Mouse (Mus musculus) embryonic facial prominence, embryonic 11.5 days (tissue): ENCODE data around the gene Map3k13. TPM values are rescaled to one million over a fixed set of nuclear protein-coding genes. Genes with fewer than 3 reads are reported as not detected.
A peak's percentile ranks its signal among the peaks of the same experiment; 100 is the strongest.

Experiments used
- ATAC-seq: fragments of 200-750 bp; cut with Nextera tagmentation; replicated peaks from 2 replicates; pipeline ENCODE4 v1.8.0; 2017; ENCODE audit warnings: low read depth; ENCODE audit not compliant: insufficient number of reproducible peaks, low FRiP score, low TSS enrichment
- DNase-seq: peaks from one replicate; pipeline ENCODE4 v3.0.0-alpha.2; 2015; ENCODE audit warnings: low spot score
- H3K27ac ChIP-seq: fragments of 300-500 bp; sonication (generic); replicated peaks from 2 replicates; pipeline ENCODE4 v1.5.1; 2014; ENCODE audit warnings: mild to moderate bottlenecking, low read depth, low read length, control low read depth
- H3K27me3 ChIP-seq: fragments of 300-500 bp; sonication (generic); 2 replicates; pipeline ENCODE4 v1.6.1; 2014; ENCODE audit warnings: mild to moderate bottlenecking, low read length, moderate library complexity, mixed read lengths; ENCODE audit not compliant: control insufficient read depth, insufficient read depth
- H3K36me3 ChIP-seq: fragments of 300-500 bp; sonication (generic); replicated peaks from 2 replicates; pipeline ENCODE4 v1.6.1; 2014; ENCODE audit warnings: low read depth, mild to moderate bottlenecking, low read length, moderate library complexity, mixed read lengths; ENCODE audit not compliant: control insufficient read depth, insufficient read depth
- H3K4me1 ChIP-seq: fragments of 300-500 bp; sonication (generic); 2 replicates; pipeline ENCODE4 v1.6.1; 2014; ENCODE audit warnings: low read length, mixed read lengths; ENCODE audit not compliant: control insufficient read depth, insufficient read depth
- H3K4me2 ChIP-seq: fragments of 300-500 bp; sonication (generic); 2 replicates; pipeline ENCODE4 v1.6.1; 2014; ENCODE audit warnings: low read depth, mild to moderate bottlenecking, control low read depth, low read length, moderate library complexity
- H3K4me3 ChIP-seq: fragments of 300-500 bp; sonication (generic); 2 replicates; pipeline ENCODE4 v1.5.1; 2014; ENCODE audit warnings: low read depth, low read length, control low read depth
- H3K9ac ChIP-seq: fragments of 300-500 bp; sonication (generic); replicated peaks from 2 replicates; pipeline ENCODE4 v1.6.1; 2014; ENCODE audit warnings: mild to moderate bottlenecking, control low read depth, low read length
- H3K9me3 ChIP-seq: fragments of 300-500 bp; sonication (generic); replicated peaks from 2 replicates; pipeline ENCODE4 v1.6.1; 2016; ENCODE audit warnings: mild to moderate bottlenecking, low read length, inconsistent platforms, mixed read lengths; ENCODE audit not compliant: control insufficient read depth
- WGBS: fragments of 180-500 bp; shearing (Covaris S2); extraction: QIAGEN DNeasy Blood & Tissue Kit; methylation state at CpG from one replicate; pipeline ENCODE4 v1.1.7; 2014; 5-methylcytosine and 5-hydroxymethylcytosine counted together
- polyA plus RNA-seq: library from polyadenylated mRNA; unstranded; fragments of >200 nt; fragmentation: Nextera tagmentation; extraction: Ambion mirVana; gene quantifications from 2 replicates; pipeline ENCODE4 v1.2.1, GENCODE M21; 2014

Gene Map3k13
- polyA plus RNA-seq, 1 experiment from 2014 or later = 1.4 TPM

- no peaks in the 10 kb centered on the region for H3K9me3 ChIP-seq
- DNase-seq (peak; percentile 78), ATAC-seq (no peak)
- no peaks in the 10 kb centered on the region for H3K27me3 ChIP-seq
- 72% methylated on average over 11 of the region's 11 CpGs for WGBS
- H3K36me3 ChIP-seq = no peaks in the 10 kb centered on the region; the same call in 1 of the 2 replicates
- no peak overlapping the region for H3K9ac ChIP-seq
- H3K4me2 ChIP-seq = no peak overlapping the region; the same call in 1 of the 2 replicates
- H3K4me1 ChIP-seq = no peaks in the 10 kb centered on the region
- no peak overlapping the region for H3K27ac ChIP-seq
- no peak overlapping the region for H3K4me3 ChIP-seq
Observed at GRCm38 (mm10) chr16:21814861-21815668, 20.9 kb downstream of the Map3k13 start.

- no peaks in the 10 kb centered on the region for H3K4me1 ChIP-seq
- H3K36me3 ChIP-seq = no peaks in the 10 kb centered on the region
- H3K4me3 ChIP-seq = no peak overlapping the region
- H3K9ac ChIP-seq = no peak overlapping the region
- H3K27ac ChIP-seq = no peak overlapping the region
- DNase-seq (no peak), ATAC-seq (no peak)
- no peak overlapping the region for H3K4me2 ChIP-seq
- 71% methylated on average over 7 of the region's 7 CpGs for WGBS
- no peaks in the 10 kb centered on the region for H3K9me3 ChIP-seq
- H3K27me3 ChIP-seq = no peaks in the 10 kb centered on the region
Observed at GRCm38 (mm10) chr16:21815669-21816010, 21.5 kb downstream of the Map3k13 start.

GRCm38 (mm10) chr16:21818132-21818531, 24.0 kb downstream of the Map3k13 start:
- Histone ChIP-seq H3K36me3 (no peaks in the 10 kb centered on the region), H3K27ac (no peak overlapping the region), H3K27me3 (no peaks in the 10 kb centered on the region), H3K9me3 (no peaks in the 10 kb centered on the region), H3K4me3 (no peak overlapping the region), H3K4me1 (no peaks in the 10 kb centered on the region), H3K9ac (no peak overlapping the region), H3K4me2 (no peak overlapping the region)
- WGBS = 43% methylated on average over 9 of the region's 9 CpGs
- no peak for DNase-seq
- no peak for ATAC-seq

GRCm38 (mm10) chr16:21818629-21819028, 24.5 kb downstream of the Map3k13 start:
- Histone ChIP-seq H3K9me3 (no peaks in the 10 kb centered on the region), H3K9ac (no peak overlapping the region), H3K27me3 (no peaks in the 10 kb centered on the region), H3K4me3 (no peak overlapping the region), H3K4me1 (no peaks in the 10 kb centered on the region), H3K4me2 (no peak overlapping the region), H3K27ac (no peak overlapping the region), H3K36me3 (no peaks in the 10 kb centered on the region)
- WGBS = 57% methylated on average over 8 of the region's 8 CpGs
- DNase-seq (no peak), ATAC-seq (no peak)

GRCm38 (mm10) chr16:21825612-21826031, 31.5 kb downstream of the Map3k13 start:
- H3K36me3 ChIP-seq = no peaks in the 10 kb centered on the region
- no peak overlapping the region for H3K4me3 ChIP-seq
- no peaks in the 10 kb centered on the region for H3K27me3 ChIP-seq
- no peak overlapping the region for H3K27ac ChIP-seq
- no peak overlapping the region for H3K4me2 ChIP-seq
- no peaks in the 10 kb centered on the region for H3K4me1 ChIP-seq
- DNase-seq = no peak
- no peaks in the 10 kb centered on the region for H3K9me3 ChIP-seq
- no peak for ATAC-seq
- H3K9ac ChIP-seq = no peak overlapping the region
- 68% methylated on average over 9 of the region's 9 CpGs for WGBS

GRCm38 (mm10) chr16:21827153-21827552, 33.0 kb downstream of the Map3k13 start:
- no peaks in the 10 kb centered on the region for H3K36me3 ChIP-seq
- H3K4me2 ChIP-seq = no peak overlapping the region
- no peak overlapping the region for H3K9ac ChIP-seq
- ATAC-seq = no peak
- H3K4me1 ChIP-seq = no peaks in the 10 kb centered on the region
- DNase-seq = no peak
- no peak overlapping the region for H3K27ac ChIP-seq
- H3K9me3 ChIP-seq = no peaks in the 10 kb centered on the region
- 74% methylated on average over 4 of the region's 4 CpGs for WGBS
- H3K27me3 ChIP-seq = no peaks in the 10 kb centered on the region
- H3K4me3 ChIP-seq = no peak overlapping the region

GRCm38 (mm10) chr16:21827581-21827980, 33.4 kb downstream of the Map3k13 start:
- DNase-seq = no peak
- no peak overlapping the region for H3K9ac ChIP-seq
- no peak for ATAC-seq
- H3K4me3 ChIP-seq = no peak overlapping the region
- H3K4me2 ChIP-seq = no peak overlapping the region
- WGBS = 78% methylated on average over 4 of the region's 4 CpGs
- no peak overlapping the region for H3K27ac ChIP-seq
- H3K27me3 ChIP-seq = no peaks in the 10 kb centered on the region
- H3K9me3 ChIP-seq = no peaks in the 10 kb centered on the region
- H3K36me3 ChIP-seq = no peaks in the 10 kb centered on the region
- no peaks in the 10 kb centered on the region for H3K4me1 ChIP-seq

GRCm38 (mm10) chr16:21829711-21830110, 35.6 kb downstream of the Map3k13 start:
- no peak overlapping the region for H3K4me3 ChIP-seq
- ATAC-seq (no peak), DNase-seq (no peak)
- no peaks in the 10 kb centered on the region for H3K36me3 ChIP-seq
- H3K4me2 ChIP-seq = no peak overlapping the region
- no peak overlapping the region for H3K9ac ChIP-seq
- no peaks in the 10 kb centered on the region for H3K27me3 ChIP-seq
- WGBS = 43% methylated on average over 5 of the region's 5 CpGs
- H3K9me3 ChIP-seq = no peaks in the 10 kb centered on the region
- no peak overlapping the region for H3K27ac ChIP-seq
- no peaks in the 10 kb centered on the region for H3K4me1 ChIP-seq
